Mouse (Mus musculus) bone marrow, adult 2 months (tissue): ENCODE results near the gene Glod5. TPM values are rescaled to one million over a fixed set of nuclear protein-coding genes. Genes with fewer than 3 reads are reported as not detected.
"Not testable (repeated sequence)": the region's sequence is repeated elsewhere in the genome, so short reads cannot be mapped to it uniquely, and the experiment has no call there.

Experiments
- H3K27ac ChIP-seq: fragments of 200-500 bp; 2 replicates; pipeline ENCODE4 v1.5.1; 2012; ENCODE audit warnings: low read depth, mild to moderate bottlenecking, control low read depth, inconsistent platforms, low read length; ENCODE audit not compliant: control insufficient read depth, poor library complexity, insufficient read depth
- H3K4me1 ChIP-seq: fragments of 200-500 bp; 2 replicates; pipeline ENCODE4 v1.6.1; 2011; ENCODE audit warnings: low read length; ENCODE audit not compliant: control insufficient read depth, insufficient read depth
- H3K4me3 ChIP-seq: fragments of 200-500 bp; replicated peaks from 2 replicates; pipeline ENCODE3; 2011; ENCODE audit warnings: mild to moderate bottlenecking, low read depth, low read length, control low read depth; ENCODE audit not compliant: control insufficient read depth
- CTCF ChIP-seq: fragments of 200-500 bp; IDR thresholded peaks from 2 replicates; pipeline ENCODE4 v1.5.1; 2011; ENCODE audit warnings: low read length, control low read depth; ENCODE audit not compliant: control insufficient read depth, insufficient read depth
- POLR2A ChIP-seq: fragments of 200-500 bp; IDR thresholded peaks from 2 replicates; pipeline ENCODE4 v1.6.1; 2011; ENCODE audit warnings: low read depth, mild to moderate bottlenecking, control low read depth, low read length, borderline replicate concordance; ENCODE audit not compliant: control insufficient read depth
- WGBS: fragments of 180-500 bp; shearing (Covaris S2); methylation state at CpG from one replicate; pipeline ENCODE4 v1.1.7; 2018; 5-methylcytosine and 5-hydroxymethylcytosine counted together
- polyA plus RNA-seq: library from polyadenylated mRNA; stranded (reverse); fragments of >200 nt; gene quantifications from 2 replicates; pipeline ENCODE4 v1.2.4, GENCODE M21; 2011; ENCODE audit warnings: low replicate concordance; ENCODE audit not compliant: missing spikeins, insufficient read depth, insufficient read length

Gene Glod5
- not detected in 2 replicates for polyA plus RNA-seq

- Histone ChIP-seq H3K4me1 (no peaks in the 10 kb centered on the region), H3K27ac (no peak within 1 kb of the TSS)
- WGBS: 47% methylated on average over 2 of the region's 2 CpGs
Observed at GRCm38 (mm10) chrX:8018286-8018685, at the start of gene Glod5. Glod5 (minus strand) TSS chrX:8018492.

DNA sequence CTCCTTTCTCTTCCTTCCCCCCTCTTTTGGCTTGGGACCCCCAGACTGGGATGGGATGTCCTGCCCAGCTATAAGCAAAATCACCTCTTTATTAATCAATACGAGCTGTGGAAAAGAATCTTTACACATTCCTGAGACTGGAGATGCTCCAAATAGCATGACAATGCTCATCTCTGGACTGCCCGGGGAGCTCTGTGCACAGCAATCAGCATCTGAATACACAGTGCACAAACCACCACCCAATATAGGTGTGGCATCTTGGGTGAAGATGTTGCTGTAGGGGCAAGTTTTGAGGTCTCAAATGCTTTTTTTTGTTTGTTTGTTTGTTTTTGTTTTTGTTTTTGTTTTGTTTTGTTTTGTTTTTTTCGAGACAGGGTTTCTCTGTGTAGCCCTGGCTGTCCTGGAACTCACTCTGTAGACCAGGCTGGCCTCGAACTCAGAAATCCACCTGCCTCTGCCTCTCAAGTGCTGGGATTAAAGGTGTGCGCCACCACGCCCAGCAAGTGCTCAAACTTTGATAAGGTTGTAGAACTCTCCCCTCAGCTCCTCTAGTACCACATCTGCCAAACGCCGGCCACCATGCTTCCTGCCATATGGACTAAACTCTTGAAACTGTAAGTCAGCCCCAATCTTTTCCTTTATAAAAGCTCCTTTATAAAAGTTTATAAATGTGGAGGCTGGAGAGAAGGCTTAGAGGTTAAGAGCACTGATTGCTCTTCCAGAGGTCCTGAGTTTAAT lies 32.9 kb upstream of the Glod5 start:
- H3K4me1 ChIP-seq, H3K27ac ChIP-seq, H3K4me3 ChIP-seq: not testable (repeated sequence)
- 70% methylated on average over 8 of the region's 8 CpGs for WGBS

More at GRCm38 (mm10) chrX:8018286-8018685, at the start of gene Glod5:
- H3K4me3 ChIP-seq: no peak within 1 kb of the TSS
- TF ChIP-seq CTCF: no peak
- TF ChIP-seq POLR2A: no peak

DNA sequence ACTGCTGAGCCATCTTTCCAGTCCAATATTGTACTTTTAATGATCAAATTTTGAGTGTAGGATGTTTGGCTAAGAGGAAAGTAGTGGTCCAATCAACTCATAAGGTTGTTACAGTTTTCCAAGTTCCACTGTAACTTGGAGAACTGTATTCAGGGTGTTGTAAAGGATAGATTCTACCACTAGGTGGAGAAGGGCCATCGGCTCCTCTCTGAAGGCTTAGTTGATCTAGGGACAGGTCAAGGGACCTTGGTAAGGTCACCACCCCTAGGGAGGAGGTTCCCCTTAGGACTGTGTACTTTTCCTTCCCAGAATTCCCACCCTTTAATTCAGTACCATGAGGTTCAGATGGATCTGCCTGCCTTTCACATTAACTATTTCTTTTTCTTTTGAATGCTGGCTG lies 14.7 kb upstream of the Glod5 start:
- TF ChIP-seq CTCF: peak; percentile 15; the same call in 1 of the 2 replicates
- no peak for TF ChIP-seq POLR2A
- H3K27ac ChIP-seq: no peak overlapping the region
- WGBS: 21% methylated on average over 1 of the region's 1 CpGs
- no peaks in the 10 kb centered on the region for H3K4me1 ChIP-seq
- H3K4me3 ChIP-seq: no peak overlapping the region

- H3K27ac ChIP-seq: no peak overlapping the region
- 61% methylated on average over 4 of the region's 4 CpGs for WGBS
- TF ChIP-seq POLR2A: no peak
- no peak for TF ChIP-seq CTCF
Observed at GRCm38 (mm10) chrX:8026811-8027210, 8.5 kb upstream of the Glod5 start.

DNA sequence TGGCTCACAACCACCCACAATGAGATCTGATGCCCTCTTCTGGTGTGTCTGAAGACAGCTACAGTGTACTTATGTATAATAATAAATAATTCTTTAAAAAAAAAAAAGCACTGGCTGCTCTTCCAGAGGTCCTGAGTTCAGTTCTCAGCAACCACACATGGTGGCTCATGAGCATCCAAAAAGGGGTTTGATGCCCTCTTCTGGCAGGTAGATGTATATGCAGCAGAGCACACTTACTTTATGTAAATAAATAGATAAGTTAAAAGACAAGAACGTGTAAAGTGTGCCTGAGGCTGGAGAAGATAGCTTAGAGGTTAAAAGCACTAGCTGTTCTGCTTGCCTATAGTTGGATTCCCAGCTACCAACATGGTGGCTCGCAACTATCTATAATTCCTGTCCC lies 6.5 kb upstream of the Glod5 start:
- TF ChIP-seq POLR2A (no peak), CTCF (no peak)
- no peak overlapping the region for H3K27ac ChIP-seq
- WGBS: 62% methylated on average over 2 of the region's 2 CpGs
- no peak overlapping the region for H3K4me3 ChIP-seq
- H3K4me1 ChIP-seq: no peaks in the 10 kb centered on the region

More at GRCm38 (mm10) chrX:8026811-8027210, 8.5 kb upstream of the Glod5 start:
- no peaks in the 10 kb centered on the region for H3K4me1 ChIP-seq
- no peak overlapping the region for H3K4me3 ChIP-seq

DNA sequence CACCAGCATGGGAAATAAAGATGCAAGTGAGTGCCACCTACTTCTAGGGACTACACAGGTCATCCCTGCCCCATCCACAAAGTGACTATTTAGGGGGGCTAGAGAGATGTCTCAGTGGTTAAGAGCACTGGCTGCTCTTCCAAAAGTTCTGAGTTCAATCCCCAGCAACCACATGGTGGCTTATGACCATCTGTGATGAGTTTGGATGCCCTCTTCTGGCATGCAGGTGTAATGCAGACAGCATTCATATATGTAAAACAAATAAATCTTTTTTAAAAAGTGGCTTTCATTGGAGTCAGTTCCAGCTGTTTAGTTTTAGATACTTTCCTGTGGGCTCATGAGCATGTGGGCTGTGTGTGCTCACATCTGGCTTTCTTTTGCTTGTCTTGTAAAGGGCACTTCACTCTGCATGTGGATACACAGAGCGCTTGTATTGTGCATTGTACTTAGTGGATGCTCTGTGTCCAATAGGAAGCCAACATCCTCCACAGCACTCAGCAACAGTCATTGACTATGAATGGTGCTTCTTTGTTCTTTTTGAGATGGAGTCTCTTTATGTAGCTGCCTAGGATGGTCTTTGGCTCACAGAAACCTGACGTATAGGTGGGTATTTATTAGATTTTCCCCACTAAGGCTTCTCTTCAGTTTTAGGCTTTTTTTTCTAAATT lies 2.0 kb upstream of the Glod5 start:
- Histone ChIP-seq H3K4me3 (no peak overlapping the region), H3K27ac (no peak overlapping the region), H3K4me1 (no peaks in the 10 kb centered on the region)
- WGBS: 91% methylated on average over 2 of the region's 2 CpGs
- TF ChIP-seq POLR2A (no peak), CTCF (no peak)

- TF ChIP-seq CTCF (peak; percentile 69), POLR2A (no peak)
- 3% methylated on average over 5 of the region's 5 CpGs for WGBS
Observed at GRCm38 (mm10) chrX:8017142-8017541, 1.1 kb downstream of the Glod5 start.

DNA sequence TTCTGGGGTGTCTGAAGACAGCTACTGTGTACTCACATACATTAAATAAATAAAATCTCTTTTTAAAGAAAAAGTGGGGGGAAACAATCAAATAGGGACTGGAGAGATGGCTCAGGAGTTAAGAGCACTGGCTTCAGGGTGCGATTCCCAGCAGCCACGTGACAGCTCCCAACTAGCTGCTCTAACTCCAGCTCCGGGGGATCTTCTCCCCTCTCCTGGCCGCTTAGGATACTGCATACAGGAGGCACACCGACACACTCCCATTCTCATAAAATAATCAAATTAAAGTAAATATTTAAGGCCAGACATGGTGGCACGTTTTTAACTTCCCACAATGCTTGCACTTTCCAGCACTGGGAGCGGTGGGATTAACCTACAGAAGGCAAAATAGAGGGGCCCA lies 2.6 kb downstream of the Glod5 start:
- 26% methylated on average over 7 of the region's 7 CpGs for WGBS
- H3K27ac ChIP-seq, H3K4me1 ChIP-seq, H3K4me3 ChIP-seq: not testable (repeated sequence)

More at GRCm38 (mm10) chrX:8017142-8017541, 1.1 kb downstream of the Glod5 start:
- H3K27ac ChIP-seq: no peak overlapping the region
- H3K4me3 ChIP-seq: no peak overlapping the region
- no peaks in the 10 kb centered on the region for H3K4me1 ChIP-seq
